Mouse (Mus musculus): ENCODE measurements at regions not wholly inside any gene's neighbourhood (a gene's known extent, or its start where the extent isn't known, plus 50 kb on each side); places are given as distances from the start of the nearest gene placed in this dataset.

- intact Hi-C loops (cut with DNase I) = no loop called here
- no peak for TF ChIP-seq CTCF (IDR thresholded peaks at IDR 0.05)
These were observed 773.1 kb upstream of the Foxg1 start for GRCm38 (mm10) chr12:48609391-48609790.

GRCm38 (mm10) chr12:48612066-48612465, 770.4 kb upstream of the Foxg1 start:
- TF ChIP-seq CTCF (IDR thresholded peaks at IDR 0.05) = no peak
- peak; percentile 20 for DNase-seq
- intact Hi-C loops (cut with DNase I) = no loop called here
- H3K27ac ChIP-seq = no peak overlapping the region
- no peak overlapping the region for H3K4me3 ChIP-seq

More at GRCm38 (mm10) chr12:48609391-48609790, 773.1 kb upstream of the Foxg1 start:
- DNase-seq = no peak
- no peak overlapping the region for H3K27ac ChIP-seq
- H3K4me3 ChIP-seq = no peak overlapping the region

- DNase-seq = no peak
- intact Hi-C loops (cut with DNase I) = no loop called here
- TF ChIP-seq CTCF (IDR thresholded peaks at IDR 0.05) = no peak
- H3K27ac ChIP-seq = no peak overlapping the region
- H3K4me3 ChIP-seq = no peak overlapping the region
These were observed 766.1 kb upstream of the Foxg1 start for GRCm38 (mm10) chr12:48616337-48616736.

GRCm38 (mm10) chr12:48633559-48633958, 748.9 kb upstream of the Foxg1 start:
- Histone ChIP-seq H3K4me3 (no peak overlapping the region), H3K27ac (no peak overlapping the region)
- no peak for DNase-seq
- intact Hi-C loops (cut with DNase I) = no loop called here
- no peak for TF ChIP-seq CTCF (IDR thresholded peaks at IDR 0.05)

- DNase-seq = no peak
- intact Hi-C loops (cut with DNase I) = no loop called here
- H3K4me3 ChIP-seq = no peak overlapping the region
- TF ChIP-seq CTCF (IDR thresholded peaks at IDR 0.05) = no peak
- H3K27ac ChIP-seq = no peak overlapping the region
These were observed 747.7 kb upstream of the Foxg1 start for GRCm38 (mm10) chr12:48634671-48635241.

GRCm38 (mm10) chr12:48641974-48642373, 740.5 kb upstream of the Foxg1 start:
- TF ChIP-seq CTCF (IDR thresholded peaks at IDR 0.05) = no peak

GRCm38 (mm10) chr12:48645135-48645534, 737.3 kb upstream of the Foxg1 start:
- no peak for DNase-seq
- no peak overlapping the region for H3K27ac ChIP-seq
- no peak for TF ChIP-seq CTCF (IDR thresholded peaks at IDR 0.05)
- intact Hi-C loops (cut with DNase I) = no loop called here
- H3K4me3 ChIP-seq = no peak overlapping the region

More at GRCm38 (mm10) chr12:48641974-48642373, 740.5 kb upstream of the Foxg1 start:
- no peak overlapping the region for H3K4me3 ChIP-seq
- H3K27ac ChIP-seq = no peak overlapping the region
- intact Hi-C loops (cut with DNase I) = no loop called here
- no peak for DNase-seq

- intact Hi-C loops (cut with DNase I) = no loop called here
- no peak overlapping the region for H3K27ac ChIP-seq
- TF ChIP-seq CTCF (IDR thresholded peaks at IDR 0.05) = peak; percentile 16; the same call in 1 of the 2 replicates
- H3K4me3 ChIP-seq = no peak overlapping the region
- no peak for DNase-seq
These were observed 736.5 kb upstream of the Foxg1 start for GRCm38 (mm10) chr12:48645910-48646309.

GRCm38 (mm10) chr12:48675176-48675575, 707.3 kb upstream of the Foxg1 start:
- TF ChIP-seq CTCF (IDR thresholded peaks at IDR 0.05) = no peak
- no peak overlapping the region for H3K4me3 ChIP-seq
- intact Hi-C loops (cut with DNase I) = no loop called here
- no peak overlapping the region for H3K27ac ChIP-seq
- no peak for DNase-seq

- intact Hi-C loops (cut with DNase I) = no loop called here
- Histone ChIP-seq H3K27ac (no peak overlapping the region), H3K4me3 (no peak overlapping the region)
- no peak for DNase-seq
- TF ChIP-seq CTCF (IDR thresholded peaks at IDR 0.05) = no peak
These were observed 701.5 kb upstream of the Foxg1 start for GRCm38 (mm10) chr12:48680957-48681356.

GRCm38 (mm10) chr12:48705963-48706362, 676.5 kb upstream of the Foxg1 start:
- no peak overlapping the region for H3K4me3 ChIP-seq
- no peak overlapping the region for H3K27ac ChIP-seq
- no peak for DNase-seq
- intact Hi-C loops (cut with DNase I) = no loop called here
- TF ChIP-seq CTCF (IDR thresholded peaks at IDR 0.05) = no peak

- H3K4me3 ChIP-seq = no peak overlapping the region
- H3K27ac ChIP-seq = no peak overlapping the region
- intact Hi-C loops (cut with DNase I) = no loop called here
- no peak for TF ChIP-seq CTCF (IDR thresholded peaks at IDR 0.05)
- DNase-seq = no peak
These were observed 668.8 kb upstream of the Foxg1 start for GRCm38 (mm10) chr12:48713646-48714045.

GRCm38 (mm10) chr12:48729851-48730250, 652.6 kb upstream of the Foxg1 start:
- intact Hi-C loops (cut with DNase I) = no loop called here
- TF ChIP-seq CTCF (IDR thresholded peaks at IDR 0.05) = no peak
- Histone ChIP-seq H3K27ac (no peak overlapping the region), H3K4me3 (no peak overlapping the region)
- no peak for DNase-seq

GRCm38 (mm10) chr12:48758805-48759396, 623.6 kb upstream of the Foxg1 start:
- H3K4me3 ChIP-seq = no peak overlapping the region
- H3K27ac ChIP-seq = no peak overlapping the region
- no peak for TF ChIP-seq CTCF (IDR thresholded peaks at IDR 0.05)
- intact Hi-C loops (cut with DNase I) = no loop called here
- DNase-seq = no peak
